Mouse (Mus musculus) fat pad, adult 2 months (tissue): ENCODE measurements around the gene Tssk1.

ENCODE experiments used
- DNase-seq: peaks from one replicate; pipeline ENCODE4 v3.0.0-alpha.2; 2011; ENCODE audit warnings: low read depth, low spot score; ENCODE audit errors: extremely low read depth

Tssk1 gene

DNA sequence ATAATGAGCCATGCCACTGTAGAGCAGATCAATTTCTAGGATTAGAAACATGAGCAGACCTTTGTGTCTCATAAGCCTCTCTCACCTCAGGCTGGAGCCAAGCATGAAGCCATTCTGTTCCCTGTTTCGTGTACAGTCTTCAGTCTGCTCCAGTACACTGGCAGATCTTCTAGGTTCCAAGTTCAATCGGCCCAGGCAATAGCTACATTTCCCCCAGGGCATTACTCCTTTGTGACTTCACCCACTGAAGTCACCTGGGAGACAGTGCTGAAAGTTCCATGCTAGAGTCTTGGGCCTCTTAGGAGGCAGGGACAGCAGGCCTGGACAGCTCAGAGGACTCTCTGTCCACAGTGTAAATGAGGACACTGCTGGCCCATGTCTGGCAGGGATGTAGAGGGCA, at the start of gene Tssk1:
Gene Tssk1 (plus strand): TSS at position 301 of the 400 bp plus-strand sequence.
- no peak for DNase-seq

- DNase-seq = no peak
These were observed 45.6 kb upstream of the Tssk1 start for GRCm38 (mm10) chr16:17848431-17848830.

DNA sequence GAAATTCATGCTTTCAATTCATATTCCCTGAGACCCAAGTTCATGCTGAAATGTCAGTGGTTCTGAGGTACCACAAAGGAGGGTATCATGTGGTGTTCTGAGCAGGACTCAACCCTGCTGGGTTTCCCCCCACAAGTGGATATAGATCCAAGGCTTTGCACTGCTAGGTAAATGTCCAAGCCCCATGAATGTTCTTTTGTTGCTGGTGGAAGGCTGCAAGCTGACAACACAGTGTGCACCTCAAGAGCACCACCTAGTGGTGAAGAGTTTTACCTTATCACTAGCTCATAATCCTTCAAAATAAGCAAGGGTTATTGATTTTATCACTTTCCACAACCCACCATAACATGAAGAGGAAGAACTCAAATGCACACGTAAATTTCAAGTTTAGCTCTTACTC, 45.1 kb upstream of the Tssk1 start:
- no peak for DNase-seq

DNA sequence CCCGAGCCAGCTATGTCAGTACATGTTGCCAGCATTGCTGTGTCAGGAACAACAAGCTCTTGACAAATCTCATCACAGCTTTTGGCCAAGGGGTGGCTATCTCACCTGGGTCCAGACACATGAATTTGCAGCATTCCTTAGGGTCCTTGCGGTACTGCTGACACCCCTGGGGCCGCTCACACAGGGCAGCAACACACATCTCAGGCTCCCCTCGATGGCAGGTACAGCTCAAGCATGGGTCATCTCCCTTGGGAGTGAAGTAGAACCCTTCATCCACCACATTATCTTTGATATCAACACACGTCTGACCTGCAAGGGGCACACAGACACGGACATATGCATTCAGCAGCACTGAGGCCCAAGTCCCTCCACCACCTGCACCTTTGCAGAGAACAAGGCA, 44.5 kb upstream of the Tssk1 start:
- no peak for DNase-seq

GRCm38 (mm10) chr16:17851331-17851730, 42.7 kb upstream of the Tssk1 start:
- no peak for DNase-seq

- DNase-seq = no peak
These were observed 42.2 kb upstream of the Tssk1 start for GRCm38 (mm10) chr16:17851860-17852259.

- DNase-seq = no peak
These were observed 40.8 kb upstream of the Tssk1 start for GRCm38 (mm10) chr16:17853263-17853662.

DNA sequence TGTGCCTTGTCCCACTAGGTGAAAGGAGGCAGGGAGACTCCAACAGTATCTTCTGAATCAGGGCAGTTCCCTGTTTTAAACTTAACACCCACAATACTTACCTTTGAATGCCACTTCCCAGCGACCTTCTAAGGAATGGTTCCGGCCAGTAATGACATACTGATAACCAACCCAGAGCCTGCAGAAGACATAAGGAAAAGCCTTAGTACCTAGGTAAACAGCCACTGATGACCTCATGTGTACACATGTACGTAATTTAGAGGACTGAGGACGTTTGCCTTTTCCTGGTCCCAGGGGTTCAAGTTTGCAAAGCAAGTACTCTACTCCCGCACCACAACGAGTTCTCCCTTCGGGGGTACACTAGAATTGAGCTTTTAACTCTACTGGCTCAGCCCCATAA, 36.9 kb upstream of the Tssk1 start:
- no peak for DNase-seq

GRCm38 (mm10) chr16:17858592-17858991, 35.4 kb upstream of the Tssk1 start:
- DNase-seq = no peak

DNA sequence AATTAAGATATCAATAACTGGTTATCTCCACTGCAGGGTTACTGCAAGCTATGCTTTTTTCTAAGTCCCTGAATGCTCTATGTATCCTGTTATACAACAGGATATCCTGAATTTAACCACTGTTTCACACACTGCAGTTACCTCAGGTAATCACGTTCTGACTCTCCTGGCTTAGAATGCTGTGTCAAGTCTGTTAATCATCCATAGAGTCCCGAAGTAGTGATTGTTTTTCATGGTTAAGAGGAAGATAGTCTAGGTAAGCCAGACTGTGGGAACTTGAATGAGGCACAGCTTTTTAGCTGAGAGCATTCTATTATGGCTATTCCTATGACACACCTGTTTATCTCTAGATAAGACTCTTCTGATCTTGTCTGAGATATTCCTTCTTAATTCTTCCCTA, 28.7 kb upstream of the Tssk1 start:
- DNase-seq = no peak

DNA sequence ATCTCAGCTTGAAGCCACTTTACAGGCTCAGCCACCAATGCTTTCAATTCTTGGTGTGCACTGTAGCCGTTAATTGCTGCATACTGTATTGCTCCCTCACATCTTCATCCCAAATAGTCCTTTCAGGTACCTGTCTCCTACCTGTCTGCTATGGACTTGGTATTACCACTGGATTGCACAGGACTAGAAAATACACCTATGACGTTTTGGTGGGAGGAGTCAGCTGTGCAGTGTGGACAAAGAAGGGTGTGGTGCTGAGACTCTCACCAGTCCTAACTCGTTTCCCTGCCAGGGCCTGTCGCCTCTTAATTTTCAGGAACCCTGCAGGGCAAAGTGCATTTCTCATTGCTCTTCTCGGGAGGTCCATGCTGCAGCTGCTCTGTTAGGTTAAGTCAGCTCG, 28.3 kb upstream of the Tssk1 start:
- DNase-seq = no peak

- no peak for DNase-seq
These were observed 22.8 kb upstream of the Tssk1 start for GRCm38 (mm10) chr16:17871248-17871647.

DNA sequence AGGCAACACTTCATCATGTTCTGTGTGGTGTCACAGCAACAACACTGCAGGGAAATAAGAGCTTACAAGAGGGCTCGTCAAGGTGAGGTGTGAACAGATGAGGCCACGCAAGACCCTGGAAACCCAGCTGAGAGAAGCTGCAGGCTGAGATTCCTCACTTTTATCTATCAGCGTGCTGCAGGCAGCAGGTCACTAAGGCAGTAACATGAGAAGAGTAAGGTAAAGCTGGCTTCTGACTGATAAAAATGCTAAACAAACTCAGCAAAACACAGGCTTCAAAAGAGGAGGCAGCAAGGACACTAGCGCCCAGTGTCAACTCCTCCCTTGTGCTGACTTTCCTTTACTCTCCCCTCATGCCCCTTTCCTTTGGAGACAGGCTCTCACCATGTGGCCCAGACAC, 21.0 kb upstream of the Tssk1 start:
- DNase-seq = no peak

DNA sequence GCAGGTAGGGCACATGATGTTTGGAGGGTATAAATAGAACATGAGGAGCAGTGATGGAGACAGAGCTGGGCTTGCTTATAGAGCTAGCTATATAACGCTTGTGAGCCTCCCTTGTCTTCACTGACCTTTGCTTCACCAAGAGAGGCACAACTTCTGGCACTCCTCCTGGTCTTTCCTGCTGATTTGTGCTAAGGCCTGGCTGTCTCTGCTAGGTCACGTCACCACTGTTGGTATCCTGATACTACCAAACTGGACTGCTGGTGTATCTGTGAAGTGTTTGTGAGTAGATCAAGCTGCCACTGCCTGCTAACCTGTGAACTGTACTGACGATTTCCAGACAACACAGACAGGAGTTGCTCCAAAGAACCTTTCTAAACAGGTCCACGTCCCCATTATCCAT, 18.8 kb upstream of the Tssk1 start:
- no peak for DNase-seq

GRCm38 (mm10) chr16:17876096-17876495, 17.9 kb upstream of the Tssk1 start:
- DNase-seq = no peak

DNA sequence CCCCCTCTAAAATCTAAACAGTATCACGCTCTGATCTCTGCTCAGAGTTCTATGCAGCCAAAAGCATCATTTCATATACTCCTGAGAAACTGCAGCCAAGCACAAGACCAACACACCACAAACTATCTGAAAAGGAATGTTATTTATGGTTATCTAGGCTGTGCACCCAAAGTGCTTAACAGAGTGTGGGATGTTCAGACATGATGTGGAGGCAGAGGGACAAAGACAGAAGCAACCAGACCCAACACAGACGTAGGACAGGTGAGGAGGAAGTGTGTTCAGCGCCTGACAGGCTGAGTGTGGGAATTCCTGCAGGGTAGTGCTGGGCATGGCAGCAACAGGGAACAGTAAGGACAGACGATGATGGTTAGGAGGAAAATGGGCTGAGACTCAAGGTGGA, 14.5 kb upstream of the Tssk1 start:
- DNase-seq = no peak

- DNase-seq = no peak
These were observed 11.8 kb upstream of the Tssk1 start for GRCm38 (mm10) chr16:17882196-17882595.

GRCm38 (mm10) chr16:17884116-17884515, 9.9 kb upstream of the Tssk1 start:
- no peak for DNase-seq

GRCm38 (mm10) chr16:17889689-17890341, 4.2 kb upstream of the Tssk1 start:
- DNase-seq = no peak

- no peak for DNase-seq
These were observed 3.7 kb upstream of the Tssk1 start for GRCm38 (mm10) chr16:17890342-17890727.

DNA sequence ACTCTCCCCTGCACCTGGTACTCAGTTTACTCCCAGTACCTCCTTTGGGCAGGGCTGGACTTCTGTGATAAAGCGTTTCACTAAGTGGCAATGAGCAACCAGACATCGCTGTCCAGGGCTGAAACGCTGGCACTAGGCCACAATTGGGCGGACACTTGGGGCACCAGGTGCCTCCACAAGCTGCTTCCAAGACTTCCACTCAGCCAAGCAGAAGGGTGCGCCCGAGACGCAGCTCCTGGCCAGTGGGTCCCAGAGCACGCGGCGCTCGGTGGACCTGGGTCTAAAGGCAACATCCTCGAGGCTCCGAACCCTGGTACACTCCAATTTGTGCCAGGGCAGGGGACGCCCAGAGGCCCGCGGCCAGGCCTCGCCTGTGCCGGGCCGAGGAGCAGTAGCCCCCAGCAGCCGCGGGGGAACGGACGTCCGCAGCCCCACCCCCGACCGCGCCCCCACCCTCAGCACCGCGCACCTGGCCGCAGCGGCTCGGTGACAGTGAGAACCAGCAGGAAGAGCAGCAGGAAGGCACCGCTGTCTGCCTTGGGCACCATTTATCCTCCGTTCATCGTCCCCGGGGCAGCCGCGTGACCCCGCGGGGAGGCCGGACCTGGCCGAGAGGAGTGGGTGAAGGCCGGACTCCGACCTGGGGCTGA, 3.0 kb upstream of the Tssk1 start:
- DNase-seq = no peak

DNA sequence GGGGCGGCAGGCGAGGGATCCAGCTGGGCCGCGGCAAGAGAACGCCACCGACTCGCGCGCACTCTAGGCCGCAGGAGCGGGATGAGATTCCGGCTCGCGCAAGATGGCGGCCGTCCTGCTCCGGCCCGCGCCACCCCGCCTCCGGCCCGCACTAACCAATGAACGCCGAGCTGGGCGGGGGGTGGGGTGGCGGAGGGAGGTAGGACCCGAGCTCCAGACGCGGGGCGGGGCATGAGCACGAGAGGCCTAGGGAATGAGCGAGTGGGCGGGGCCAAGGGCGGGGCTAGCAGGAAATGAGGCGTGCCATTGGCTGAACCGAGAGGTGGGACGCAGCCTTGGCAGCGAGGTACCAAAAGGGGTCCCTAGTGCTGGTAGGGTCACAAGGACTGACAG, 2.5 kb upstream of the Tssk1 start, which contains the start of gene Gm20518:
Gene Gm20518 (minus strand): TSS at position 105 of the 393 bp plus-strand sequence.
- no peak for DNase-seq

DNA sequence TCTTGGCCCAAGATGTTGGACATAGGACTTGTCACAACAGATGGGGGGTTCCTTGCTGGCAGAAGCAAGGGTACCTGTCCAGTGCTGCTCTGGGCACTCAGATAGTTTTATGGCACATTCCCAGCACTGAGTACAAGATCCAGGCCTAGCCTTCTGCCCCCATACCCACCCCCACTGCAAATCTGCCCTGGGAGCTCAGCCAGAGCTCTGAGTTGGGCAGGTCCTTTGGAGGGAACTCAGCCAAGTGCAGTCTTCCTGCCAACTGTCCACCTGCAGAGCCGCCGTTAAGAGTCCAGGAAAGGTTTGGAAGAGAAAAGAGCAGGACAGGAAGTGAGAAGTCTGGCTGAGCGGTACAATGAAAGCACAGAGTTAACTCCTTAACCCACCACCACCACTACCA, 1.4 kb upstream of the Tssk1 start:
- no peak for DNase-seq
